Mouse (Mus musculus) heart, postnatal 0 days (tissue): Measurements from ENCODE around the gene Nav2.

Source experiments
- CTCF ChIP-seq: IDR thresholded peaks from 2 replicates; pipeline ENCODE4 v1.5.1; 2016; ENCODE audit warnings: antibody characterized with exemption, control low read depth, low read depth
- EP300 ChIP-seq: IDR thresholded peaks from 2 replicates; pipeline ENCODE4 v1.6.1; 2016; ENCODE audit warnings: antibody characterized with exemption, low read depth

GRCm38 (mm10) chr7:49421261-49421660, 512.7 kb downstream of the Nav2 start:
- TF ChIP-seq EP300 (no peak), CTCF (no peak)
